Mouse (Mus musculus): ENCODE measurements around the gene Vps37c. TPM values are rescaled to one million over a fixed set of nuclear protein-coding genes. Genes with fewer than 3 reads are reported as not detected.

Vps37c gene
- polyA plus RNA-seq, 1 experiment from 2014 or later, result 28.7 TPM

DNA sequence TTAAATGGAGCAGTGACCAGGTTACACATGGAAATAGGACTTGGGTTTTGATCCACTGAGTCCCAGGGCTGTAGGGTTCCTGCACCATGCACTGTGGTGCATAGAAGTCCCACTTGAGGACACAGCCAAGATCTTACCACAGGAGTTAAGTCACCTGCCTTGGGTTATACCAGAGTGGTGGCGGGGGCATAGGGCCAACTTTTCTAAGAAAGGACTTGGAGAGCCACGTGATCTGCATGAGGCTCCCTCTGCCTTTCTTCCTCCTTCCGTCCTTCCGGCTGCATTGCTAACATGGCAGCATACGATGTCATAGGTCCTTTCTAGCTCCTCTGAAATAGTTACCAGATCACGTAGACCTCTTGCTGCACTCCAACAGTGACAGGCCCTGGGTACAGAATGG lies 26.9 kb downstream of the Vps37c start:
- H3K9me3 ChIP-seq (replicated peaks), result no peaks in the 10 kb centered on the region
- 88% methylated on average over 6 of the region's 6 CpGs for WGBS
- H3K36me3 ChIP-seq, result peaks cover 28% of the 10 kb centered on the region
- 0 out of 2 replicates have a peak overlapping the region, but pooled peaks have one; percentile 60 for H3K27ac ChIP-seq (replicated peaks)
- H3K9ac ChIP-seq (replicated peaks), result no peak overlapping the region
- H3K27me3 ChIP-seq (replicated peaks), result no peaks in the 10 kb centered on the region
- H3K4me1 ChIP-seq, result peaks cover 21% of the 10 kb centered on the region
- no peak overlapping the region for H3K4me2 ChIP-seq
- ATAC-seq (ENCODE audit: low FRiP score), result no peak
- no peak overlapping the region for H3K4me3 ChIP-seq (replicated peaks)

DNA sequence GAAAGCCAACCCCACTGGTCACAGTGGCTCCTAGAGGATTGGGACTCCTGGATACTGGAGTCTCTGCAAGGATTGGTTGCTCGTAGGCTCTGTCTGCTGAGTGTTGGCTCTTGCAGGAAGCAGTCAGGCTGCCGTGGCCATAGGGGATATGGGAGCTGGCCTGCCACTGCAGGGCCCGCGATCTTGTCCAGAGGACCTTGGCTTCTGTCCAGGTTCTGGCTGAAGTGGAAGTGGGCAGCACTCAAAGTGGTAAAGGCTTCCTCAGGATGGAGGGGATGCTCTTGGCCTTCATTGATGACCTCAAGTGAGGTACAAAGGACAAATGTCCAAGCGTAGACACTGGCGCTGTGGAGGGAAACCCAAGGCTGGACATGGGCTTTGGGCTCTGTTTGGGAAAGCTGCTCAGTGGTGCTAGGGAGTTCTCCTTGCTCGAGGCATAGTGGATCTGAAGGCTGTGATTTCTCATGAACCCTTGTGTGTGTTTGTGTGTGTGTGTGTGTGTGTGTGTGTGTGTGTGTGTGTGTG lies 29.8 kb downstream of the Vps37c start:
- 78% methylated on average over 7 of the region's 7 CpGs for WGBS
- H3K4me1 ChIP-seq, result peaks cover 23% of the 10 kb centered on the region
- no peak overlapping the region for H3K9ac ChIP-seq (replicated peaks)
- no peaks in the 10 kb centered on the region for H3K9me3 ChIP-seq (replicated peaks)
- no peak overlapping the region for H3K27ac ChIP-seq (replicated peaks)
- H3K4me3 ChIP-seq (replicated peaks), result no peak overlapping the region
- H3K4me2 ChIP-seq, result no peak overlapping the region
- H3K36me3 ChIP-seq, result peaks cover 9% of the 10 kb centered on the region
- H3K27me3 ChIP-seq (replicated peaks), result no peaks in the 10 kb centered on the region
- no peak for ATAC-seq (ENCODE audit: low FRiP score)

DNA sequence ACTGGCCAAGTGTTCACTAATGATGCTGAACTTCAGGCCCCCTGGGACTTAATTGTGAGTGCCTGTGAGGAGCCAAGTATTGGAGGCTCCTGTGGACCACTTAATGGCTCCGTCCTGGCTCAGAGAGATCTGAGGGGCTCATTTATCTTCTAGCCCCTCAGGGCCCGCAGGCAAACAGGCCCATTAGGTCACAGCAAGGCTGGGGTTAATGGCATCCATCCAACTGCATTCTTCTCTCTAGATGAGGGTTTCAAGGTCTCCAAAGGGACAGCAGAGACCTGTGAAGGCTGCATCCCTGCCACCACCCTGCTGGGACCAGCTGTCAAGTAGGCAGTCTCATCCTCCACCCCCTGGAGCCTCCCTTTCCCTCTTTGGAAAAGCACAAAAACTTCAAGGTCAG lies 31.2 kb downstream of the Vps37c start:
- ATAC-seq (ENCODE audit: low FRiP score), result no peak
- Histone ChIP-seq H3K9ac (replicated peaks) (no peak overlapping the region), H3K9me3 (replicated peaks) (no peaks in the 10 kb centered on the region), H3K27me3 (replicated peaks) (no peaks in the 10 kb centered on the region), H3K4me2 (no peak overlapping the region), H3K4me3 (replicated peaks) (no peak overlapping the region), H3K27ac (replicated peaks) (no peak overlapping the region), H3K4me1 (peaks cover 28% of the 10 kb centered on the region), H3K36me3 (no peaks in the 10 kb centered on the region)
- 11% methylated on average over 2 of the region's 2 CpGs for WGBS

DNA sequence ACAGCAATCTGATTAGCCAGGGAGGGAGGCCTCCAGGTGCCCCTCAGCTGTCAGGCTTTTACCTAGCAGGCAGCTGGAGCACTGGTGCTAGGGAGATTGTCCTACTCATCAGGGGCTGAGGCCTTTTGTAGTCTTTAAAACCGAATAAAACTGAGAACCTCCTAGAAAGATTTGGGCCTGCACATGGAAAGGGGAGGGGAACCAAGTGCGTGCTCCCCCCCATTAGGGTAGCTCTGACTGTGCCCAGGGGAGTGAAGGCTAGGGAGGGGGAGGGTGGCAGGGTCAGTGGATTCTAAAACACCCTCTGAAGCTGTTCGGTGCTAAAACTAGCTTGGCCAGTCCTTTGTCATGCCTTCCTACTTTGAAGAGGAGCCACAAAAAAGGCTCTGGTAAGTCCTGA lies 32.0 kb downstream of the Vps37c start:
- Histone ChIP-seq H3K4me2 (no peak overlapping the region), H3K36me3 (no peaks in the 10 kb centered on the region), H3K9ac (replicated peaks) (no peak overlapping the region), H3K4me3 (replicated peaks) (no peak overlapping the region), H3K27me3 (replicated peaks) (no peaks in the 10 kb centered on the region), H3K27ac (replicated peaks) (no peak overlapping the region), H3K9me3 (replicated peaks) (no peaks in the 10 kb centered on the region), H3K4me1 (peaks cover 28% of the 10 kb centered on the region)
- no peak for ATAC-seq (ENCODE audit: low FRiP score)
- WGBS, result 22% methylated on average over 3 of the region's 3 CpGs

DNA sequence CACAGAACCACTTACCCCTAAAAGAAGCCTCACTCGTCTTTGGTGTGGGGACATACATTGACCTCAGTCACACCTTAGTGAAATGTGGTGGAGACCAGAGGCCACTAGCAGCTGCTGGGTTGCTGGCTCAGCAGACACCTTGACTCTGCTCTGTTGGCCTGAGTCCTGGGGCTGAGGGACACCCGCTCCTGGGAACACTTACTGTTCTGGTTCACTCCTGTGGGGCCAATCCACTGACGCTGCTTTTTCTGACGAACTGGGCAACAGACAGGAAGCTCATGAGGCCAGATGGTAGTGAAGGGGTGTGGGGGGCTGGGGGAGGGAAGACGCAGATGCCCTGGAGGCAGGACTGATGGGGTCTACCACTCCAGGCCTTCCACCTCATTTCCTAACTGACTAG lies 32.5 kb downstream of the Vps37c start:
- no peak for ATAC-seq (ENCODE audit: low FRiP score)
- Histone ChIP-seq H3K4me1 (peaks cover 28% of the 10 kb centered on the region), H3K9me3 (replicated peaks) (no peaks in the 10 kb centered on the region), H3K9ac (replicated peaks) (no peak overlapping the region), H3K27me3 (replicated peaks) (no peaks in the 10 kb centered on the region), H3K36me3 (no peaks in the 10 kb centered on the region), H3K4me3 (replicated peaks) (no peak overlapping the region), H3K27ac (replicated peaks) (no peak overlapping the region), H3K4me2 (no peak overlapping the region)
- WGBS, result 50% methylated on average over 5 of the region's 5 CpGs

DNA sequence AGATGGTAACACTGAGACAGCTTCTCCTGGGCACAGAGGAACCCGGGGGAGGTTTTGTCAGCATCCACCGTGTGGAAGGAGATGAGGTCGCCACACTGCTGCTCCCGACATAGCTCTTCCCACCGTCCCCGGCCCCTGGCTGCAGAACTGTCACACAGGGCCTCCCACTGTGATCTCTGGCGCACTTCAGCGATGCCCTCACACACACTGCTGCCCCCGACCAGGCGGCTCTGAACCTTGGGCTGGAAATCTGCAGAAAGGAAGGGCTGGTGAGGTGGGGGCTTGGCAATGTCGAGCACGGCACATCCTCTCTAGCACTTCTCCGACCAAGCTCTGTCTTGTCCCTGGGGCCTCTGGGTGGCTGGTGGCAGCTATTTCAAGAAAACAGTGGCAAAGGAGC lies 34.5 kb downstream of the Vps37c start:
- Histone ChIP-seq H3K9me3 (replicated peaks) (no peaks in the 10 kb centered on the region), H3K4me3 (replicated peaks) (no peak overlapping the region), H3K27ac (replicated peaks) (no peak overlapping the region), H3K9ac (replicated peaks) (no peak overlapping the region), H3K4me1 (peaks cover 28% of the 10 kb centered on the region), H3K27me3 (replicated peaks) (no peaks in the 10 kb centered on the region), H3K4me2 (no peak overlapping the region), H3K36me3 (no peaks in the 10 kb centered on the region)
- no peak for ATAC-seq (ENCODE audit: low FRiP score)
- 23% methylated on average over 13 of the region's 13 CpGs for WGBS

DNA sequence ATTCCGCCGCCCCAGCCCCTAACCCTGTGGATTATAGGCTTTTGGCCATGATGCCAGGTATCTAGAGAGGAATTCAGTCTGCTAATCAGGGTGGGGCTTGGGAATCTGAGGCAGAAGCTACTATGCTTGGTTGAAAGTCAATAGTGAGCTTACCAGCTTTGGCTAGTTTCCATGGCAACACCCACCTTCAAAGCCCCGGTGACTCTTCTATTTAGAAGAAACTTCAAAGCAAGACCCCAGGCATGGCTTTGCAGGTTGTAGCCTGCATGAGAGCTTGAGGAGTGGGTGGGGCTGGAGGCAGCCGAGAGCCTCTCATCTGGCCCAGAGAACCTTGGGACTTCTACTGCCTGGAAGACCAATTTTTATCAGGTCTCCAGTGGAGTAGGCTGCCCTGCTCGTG lies 35.1 kb downstream of the Vps37c start:
- 44% methylated on average over 5 of the region's 5 CpGs for WGBS
- Histone ChIP-seq H3K27me3 (replicated peaks) (no peaks in the 10 kb centered on the region), H3K9ac (replicated peaks) (no peak overlapping the region), H3K4me1 (peaks cover 28% of the 10 kb centered on the region), H3K27ac (replicated peaks) (no peak overlapping the region), H3K4me3 (replicated peaks) (no peak overlapping the region), H3K4me2 (no peak overlapping the region), H3K9me3 (replicated peaks) (no peaks in the 10 kb centered on the region), H3K36me3 (no peaks in the 10 kb centered on the region)
- peak; percentile 48; the same call in 1 of the 2 replicates for ATAC-seq (ENCODE audit: low FRiP score)

DNA sequence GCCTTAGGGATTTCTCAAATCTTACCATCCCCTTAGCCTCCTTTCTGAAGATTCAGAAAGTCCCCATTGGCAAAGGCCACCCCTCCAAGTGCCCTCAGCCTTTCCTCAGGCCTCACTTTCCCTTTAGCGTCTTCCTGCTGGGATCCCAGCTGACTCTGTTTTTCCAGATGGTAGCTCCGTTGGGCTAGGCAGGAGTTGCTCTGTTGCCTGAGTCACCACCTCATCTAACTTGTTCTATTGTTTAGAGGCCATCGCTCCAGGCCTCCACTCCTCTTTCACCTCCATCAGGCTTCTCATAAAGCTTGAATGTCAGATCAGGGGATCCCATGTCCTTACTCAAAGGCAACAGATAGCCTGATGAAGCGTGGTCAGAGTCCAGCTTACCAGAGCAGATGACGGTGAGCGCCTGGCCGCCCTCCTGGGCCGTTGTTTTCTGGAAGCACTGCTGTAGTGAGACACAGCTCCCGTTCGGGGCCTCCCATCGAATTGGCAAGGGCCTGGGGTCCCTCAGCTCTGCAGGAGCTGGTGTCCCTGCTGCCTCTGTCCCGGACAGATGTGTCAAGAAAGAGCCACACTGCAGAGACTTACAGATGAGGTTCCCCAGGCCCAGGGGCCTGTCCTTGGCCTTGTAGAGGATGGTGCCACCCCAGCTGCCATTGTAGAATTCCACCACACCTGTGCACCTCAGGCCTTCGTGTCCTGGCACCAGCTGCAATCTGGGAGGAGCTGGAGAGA lies 36.3 kb downstream of the Vps37c start:
- ATAC-seq (ENCODE audit: low FRiP score), result no peak
- Histone ChIP-seq H3K4me2 (no peak overlapping the region), H3K9ac (replicated peaks) (no peak overlapping the region), H3K27me3 (replicated peaks) (no peaks in the 10 kb centered on the region), H3K36me3 (no peaks in the 10 kb centered on the region), H3K27ac (replicated peaks) (no peak overlapping the region), H3K4me1 (peaks cover 22% of the 10 kb centered on the region), H3K4me3 (replicated peaks) (no peak overlapping the region), H3K9me3 (replicated peaks) (no peaks in the 10 kb centered on the region)
- WGBS, result 84% methylated on average over 13 of the region's 13 CpGs

DNA sequence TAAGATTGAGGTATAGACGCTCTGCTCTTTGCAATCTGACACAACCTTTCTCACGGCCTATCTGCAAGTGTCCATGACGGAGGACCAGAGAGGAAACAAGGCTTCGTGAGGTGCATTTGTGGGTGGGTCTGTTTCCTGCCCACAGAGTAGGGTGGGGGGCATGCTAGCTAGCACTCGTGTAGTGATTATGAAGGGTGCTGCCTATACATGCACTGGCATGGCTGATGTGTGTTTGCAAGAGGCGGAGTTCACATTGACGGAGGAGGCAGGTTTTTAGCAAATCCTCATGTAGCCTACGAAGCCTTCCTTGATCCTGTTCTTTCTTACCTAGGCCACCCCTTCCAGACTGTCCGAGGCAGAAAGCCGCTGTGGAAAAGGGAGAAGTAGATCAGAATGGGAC lies 41.4 kb downstream of the Vps37c start:
- H3K4me1 ChIP-seq, result no peaks in the 10 kb centered on the region
- H3K4me3 ChIP-seq (replicated peaks), result no peak overlapping the region
- H3K27me3 ChIP-seq (replicated peaks), result no peaks in the 10 kb centered on the region
- no peaks in the 10 kb centered on the region for H3K36me3 ChIP-seq
- no peak overlapping the region for H3K9ac ChIP-seq (replicated peaks)
- ATAC-seq (ENCODE audit: low FRiP score), result no peak
- H3K27ac ChIP-seq (replicated peaks), result no peak overlapping the region
- no peaks in the 10 kb centered on the region for H3K9me3 ChIP-seq (replicated peaks)
- H3K4me2 ChIP-seq, result no peak overlapping the region
- WGBS, result 93% methylated on average over 10 of the region's 10 CpGs

DNA sequence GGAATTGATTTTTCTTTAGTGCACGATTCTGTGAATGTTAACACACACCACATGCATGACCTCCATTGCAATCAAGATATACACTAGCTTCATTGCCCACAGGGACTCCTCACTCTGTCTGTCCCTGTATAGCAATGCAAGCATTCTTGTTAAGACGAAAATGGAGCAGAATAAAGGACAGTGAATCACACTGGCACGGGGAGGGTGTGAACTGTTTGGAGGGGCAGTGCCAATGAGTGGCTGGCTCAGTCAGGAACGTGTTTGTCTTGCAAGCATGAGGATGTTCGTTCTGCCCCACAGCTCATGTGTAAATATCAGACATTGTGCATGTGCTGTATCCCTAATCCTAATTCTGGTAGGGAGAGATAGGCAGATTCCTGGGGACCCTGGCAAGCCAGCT lies 41.9 kb downstream of the Vps37c start:
- Histone ChIP-seq H3K9ac (replicated peaks) (no peak overlapping the region), H3K27ac (replicated peaks) (no peak overlapping the region), H3K4me1 (no peaks in the 10 kb centered on the region), H3K27me3 (replicated peaks) (no peaks in the 10 kb centered on the region), H3K36me3 (no peaks in the 10 kb centered on the region), H3K4me3 (replicated peaks) (no peak overlapping the region), H3K9me3 (replicated peaks) (no peaks in the 10 kb centered on the region), H3K4me2 (no peak overlapping the region)
- 75% methylated on average over 5 of the region's 5 CpGs for WGBS
- ATAC-seq (ENCODE audit: low FRiP score), result no peak

DNA sequence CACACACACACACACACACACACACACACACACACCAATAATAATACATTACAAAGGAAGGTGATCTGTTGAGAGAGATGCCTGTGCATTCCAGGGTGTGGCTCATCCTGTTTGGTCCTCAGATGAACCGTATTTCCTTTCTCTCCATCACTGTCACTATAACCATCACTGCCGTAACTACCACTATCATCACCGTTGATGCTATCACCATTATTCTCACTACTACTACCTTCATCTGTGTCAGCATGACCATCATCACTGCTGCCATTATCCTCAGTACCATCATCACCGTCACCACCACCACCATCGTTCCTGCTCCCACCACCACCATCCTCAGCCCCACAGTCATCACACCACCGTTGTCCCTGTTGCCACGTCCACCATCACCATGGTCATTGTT lies 43.4 kb downstream of the Vps37c start:
- Histone ChIP-seq H3K36me3 (no peaks in the 10 kb centered on the region), H3K4me1 (no peaks in the 10 kb centered on the region), H3K27me3 (replicated peaks) (no peaks in the 10 kb centered on the region), H3K9me3 (replicated peaks) (no peaks in the 10 kb centered on the region), H3K4me2 (no peak overlapping the region), H3K4me3 (replicated peaks) (no peak overlapping the region), H3K9ac (replicated peaks) (no peak overlapping the region), H3K27ac (replicated peaks) (no peak overlapping the region)
- ATAC-seq (ENCODE audit: low FRiP score), result no peak
- WGBS, result 97% methylated on average over 7 of the region's 7 CpGs

DNA sequence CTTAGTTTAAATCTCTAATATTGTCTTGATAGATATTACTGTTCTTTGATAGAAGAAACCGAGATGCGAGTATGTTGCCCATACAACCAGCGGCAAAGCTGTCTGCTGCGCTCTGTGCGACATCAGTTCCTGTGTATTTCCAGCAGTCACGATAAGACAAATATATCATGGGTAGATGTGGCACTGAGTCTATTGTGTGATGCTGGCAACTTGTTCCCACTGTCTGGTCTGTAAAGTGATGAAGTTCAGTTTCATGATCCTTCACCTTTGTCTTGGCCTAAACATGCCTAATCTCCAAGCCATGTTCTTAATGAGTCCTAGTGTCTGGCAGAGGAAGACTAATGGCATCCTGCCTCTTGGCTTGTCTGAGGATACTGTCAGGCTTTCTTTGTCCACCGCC lies 44.2 kb downstream of the Vps37c start:
- 94% methylated on average over 7 of the region's 7 CpGs for WGBS
- no peaks in the 10 kb centered on the region for H3K36me3 ChIP-seq
- no peaks in the 10 kb centered on the region for H3K27me3 ChIP-seq (replicated peaks)
- no peak overlapping the region for H3K9ac ChIP-seq (replicated peaks)
- H3K27ac ChIP-seq (replicated peaks), result no peak overlapping the region
- H3K9me3 ChIP-seq (replicated peaks), result no peaks in the 10 kb centered on the region
- no peak for ATAC-seq (ENCODE audit: low FRiP score)
- H3K4me2 ChIP-seq, result no peak overlapping the region
- no peak overlapping the region for H3K4me3 ChIP-seq (replicated peaks)
- no peaks in the 10 kb centered on the region for H3K4me1 ChIP-seq
